Mouse (Mus musculus): Measurements from ENCODE around the gene Pno1.
"Not testable (repeated sequence)": the region's sequence is repeated elsewhere in the genome, so short reads cannot be mapped to it uniquely, and the experiment has no call there.

The Pno1 gene

GRCm38 (mm10) chr11:17211258-17212140 is at the start of gene Pno1:
Pno1 (minus strand) TSS chr11:17211568.
- DNase-seq = peak; percentile 92 to 96

DNA sequence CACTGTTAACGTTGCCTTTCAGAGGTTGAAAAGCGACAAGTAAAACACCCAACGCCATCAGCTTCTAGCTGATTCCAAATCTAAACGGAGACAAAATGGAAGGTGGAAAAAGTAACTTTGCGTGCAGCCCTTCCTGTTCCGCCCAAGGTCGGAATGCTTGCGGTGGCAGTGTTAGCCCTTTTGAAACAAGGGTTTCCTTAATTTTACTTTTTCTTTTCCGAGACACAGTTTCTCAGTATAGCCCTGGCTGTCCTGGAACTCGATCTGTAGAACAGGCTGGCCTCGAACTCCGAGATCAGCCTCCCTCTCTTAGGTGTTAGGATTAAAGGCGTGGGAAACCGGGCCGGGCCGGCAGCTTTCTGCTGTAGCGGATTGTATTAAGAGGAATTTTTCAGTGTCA is 46.5 kb upstream of the Pno1 start:
- no peak for DNase-seq

- peak; percentile 84 to 87 for DNase-seq
Measured at GRCm38 (mm10) chr11:17257443-17257842, 46.1 kb upstream of the Pno1 start, which contains the start of gene C1d. C1d (plus strand) TSS chr11:17257579.

- DNase-seq = peak in 1 of 2 experiments; percentile 19
Measured at GRCm38 (mm10) chr11:17256813-17257365, 45.5 kb upstream of the Pno1 start.

DNA sequence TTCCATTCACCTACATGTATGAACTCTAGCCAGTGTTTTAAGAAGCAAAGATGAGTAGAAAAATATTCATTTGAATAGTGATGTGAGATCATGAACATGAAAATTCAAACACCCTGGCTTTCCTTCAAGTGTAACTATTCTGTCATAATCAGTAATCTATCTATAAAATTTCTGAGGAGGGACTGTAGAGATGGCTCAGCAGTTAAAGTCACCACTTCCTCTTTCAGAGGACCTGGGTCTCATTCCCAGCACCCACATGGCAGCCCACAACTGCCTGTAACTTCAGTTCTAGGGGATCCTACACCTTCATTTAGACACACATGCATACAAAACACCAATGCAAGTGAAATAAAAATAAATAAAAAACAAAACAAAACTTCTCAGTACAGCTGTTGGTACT is 37.3 kb upstream of the Pno1 start:
- DNase-seq = no peak

- DNase-seq = not testable (repeated sequence)
Measured at GRCm38 (mm10) chr11:17238598-17238997, 27.2 kb upstream of the Pno1 start.

DNA sequence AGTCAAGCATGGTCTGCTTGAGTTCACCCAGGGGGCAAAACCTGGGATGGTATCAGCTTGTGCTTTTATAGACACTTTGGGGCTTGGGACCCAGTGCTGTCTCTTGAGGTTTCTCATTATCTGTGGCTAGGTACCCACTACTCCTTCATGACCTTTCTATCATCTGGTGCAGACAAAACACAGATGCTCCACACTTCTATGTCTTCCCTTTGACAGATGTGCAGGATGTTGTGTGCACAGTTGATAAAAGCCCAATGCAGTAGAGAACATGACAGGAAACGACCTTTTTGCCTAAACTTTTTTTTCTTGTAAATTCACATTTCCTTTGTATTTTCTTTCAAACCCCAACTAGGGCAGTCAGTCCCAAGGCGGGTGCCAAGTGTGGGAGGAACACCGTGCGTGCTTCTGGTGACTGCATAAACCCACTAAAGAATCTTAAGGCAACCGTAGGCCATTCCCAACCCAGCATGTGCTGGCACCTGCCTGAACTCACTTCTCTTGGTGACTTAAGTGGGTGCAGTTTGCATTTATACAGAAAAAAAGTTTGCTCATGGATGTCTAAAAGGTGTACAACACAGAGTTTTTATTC is 25.2 kb upstream of the Pno1 start:
- peak; percentile 16 to 34 for DNase-seq

- no peak for DNase-seq
Measured at GRCm38 (mm10) chr11:17232792-17233191, 21.4 kb upstream of the Pno1 start.

- no peak for DNase-seq
Measured at GRCm38 (mm10) chr11:17221126-17221525, 9.8 kb upstream of the Pno1 start.

GRCm38 (mm10) chr11:17215475-17215874 is 4.1 kb upstream of the Pno1 start:
- no peak for DNase-seq

DNA sequence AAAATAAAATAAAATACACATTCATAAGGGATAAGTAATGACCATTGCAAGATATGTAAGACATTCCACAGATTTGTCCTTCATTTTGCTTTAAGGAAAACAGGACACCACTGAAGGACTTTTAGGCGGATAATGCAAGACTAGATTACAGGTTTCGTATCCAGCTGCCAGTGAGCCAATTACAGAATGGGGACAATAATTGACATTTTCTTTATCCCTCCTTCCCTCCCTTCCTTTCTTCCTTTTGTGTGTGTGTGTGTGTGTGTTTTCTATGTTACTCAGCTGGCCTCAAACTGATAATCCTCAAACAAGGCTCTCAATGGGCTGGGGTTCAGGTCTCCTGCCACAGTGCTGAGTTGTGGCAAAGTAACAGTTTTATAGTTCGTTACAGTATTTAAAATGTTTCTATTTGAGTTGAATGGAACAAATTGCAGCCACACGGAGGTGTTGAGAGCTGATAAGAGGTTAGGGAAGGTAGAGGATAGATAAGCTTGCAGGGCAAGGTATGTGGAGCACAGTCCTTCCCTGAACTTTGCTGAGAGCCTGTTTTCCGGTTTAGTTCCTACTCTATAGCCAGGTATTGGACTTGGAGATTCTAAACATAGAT is 1.6 kb upstream of the Pno1 start:
- no peak for DNase-seq

- no peak for DNase-seq
Measured at GRCm38 (mm10) chr11:17212141-17212495, 750 bp upstream of the Pno1 start.

GRCm38 (mm10) chr11:17202481-17202880 is 8.9 kb downstream of the Pno1 start:
- no peak for DNase-seq

DNA sequence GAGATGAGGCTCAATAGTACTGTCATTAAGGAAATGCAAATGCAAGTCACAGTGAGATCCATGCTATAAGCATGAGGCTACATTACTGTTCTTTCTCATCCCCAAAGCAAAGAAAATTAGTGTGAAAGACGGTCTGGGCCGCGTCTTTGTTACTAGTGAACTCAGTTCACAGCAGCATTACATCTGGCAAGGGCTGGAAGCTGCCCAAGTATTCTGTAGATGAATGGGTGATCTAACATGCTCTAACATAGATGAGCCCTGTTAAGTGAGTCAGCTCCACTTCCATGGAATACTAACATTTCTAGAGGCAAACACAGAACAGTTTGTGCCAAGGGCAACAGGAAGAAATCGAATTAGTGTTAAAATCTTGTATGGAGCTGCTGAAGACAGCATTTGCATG is 10.4 kb downstream of the Pno1 start:
- DNase-seq = no peak

- no peak for DNase-seq
Measured at GRCm38 (mm10) chr11:17199840-17200501, 11.4 kb downstream of the Pno1 start.

DNA sequence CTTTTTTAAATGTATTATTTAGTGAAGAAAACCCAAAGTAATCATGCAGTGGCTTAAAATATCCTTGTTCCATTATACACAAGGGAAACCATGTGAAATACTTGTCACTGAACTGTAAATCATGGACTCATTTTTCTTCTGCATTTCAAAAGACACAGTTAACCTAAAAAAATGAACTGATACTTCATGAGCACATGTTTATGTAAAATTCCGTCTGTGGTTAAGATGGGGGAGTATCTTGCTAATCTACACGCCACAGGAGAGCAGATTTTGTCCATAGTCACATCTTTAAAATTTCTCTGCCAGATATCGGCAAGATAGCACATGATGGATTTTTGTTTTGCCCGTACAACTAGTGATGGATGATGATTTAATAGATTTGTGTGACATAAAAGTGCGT is 12.2 kb downstream of the Pno1 start:
- no peak for DNase-seq

DNA sequence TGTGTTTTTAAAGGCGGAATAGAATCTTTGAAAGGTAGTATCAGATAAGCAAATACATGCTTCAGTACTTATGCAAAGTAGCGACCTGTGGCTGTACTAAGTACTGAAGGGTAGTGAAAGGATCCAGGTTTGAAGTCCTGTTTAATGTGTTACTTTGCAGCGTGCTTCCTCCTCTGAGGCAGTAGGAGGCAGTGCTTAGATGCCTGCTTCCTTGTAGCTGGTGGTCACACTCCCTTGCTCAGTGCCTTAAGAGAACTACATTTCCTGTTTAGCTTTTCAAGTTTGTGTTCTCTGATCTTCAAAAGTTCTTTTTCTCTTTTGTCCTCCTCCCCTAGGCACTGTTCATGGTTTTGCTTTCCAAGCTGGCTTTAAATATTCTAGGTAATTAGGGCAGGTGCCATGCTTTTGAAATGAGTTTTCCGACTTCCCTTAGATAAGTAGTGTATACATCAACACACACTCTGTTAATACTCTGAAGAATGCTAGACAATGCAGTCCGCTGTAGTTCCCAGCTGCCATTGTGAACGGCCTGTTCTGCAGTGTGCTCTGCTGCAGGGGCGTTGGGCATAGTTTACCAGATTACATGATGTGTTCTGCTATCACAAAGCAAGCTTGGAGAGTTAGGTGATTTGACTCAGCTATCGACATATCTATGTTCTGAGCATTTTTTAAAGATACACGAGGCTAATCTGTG is 19.1 kb downstream of the Pno1 start:
- peak in 1 of 2 experiments; percentile 12 for DNase-seq

DNA sequence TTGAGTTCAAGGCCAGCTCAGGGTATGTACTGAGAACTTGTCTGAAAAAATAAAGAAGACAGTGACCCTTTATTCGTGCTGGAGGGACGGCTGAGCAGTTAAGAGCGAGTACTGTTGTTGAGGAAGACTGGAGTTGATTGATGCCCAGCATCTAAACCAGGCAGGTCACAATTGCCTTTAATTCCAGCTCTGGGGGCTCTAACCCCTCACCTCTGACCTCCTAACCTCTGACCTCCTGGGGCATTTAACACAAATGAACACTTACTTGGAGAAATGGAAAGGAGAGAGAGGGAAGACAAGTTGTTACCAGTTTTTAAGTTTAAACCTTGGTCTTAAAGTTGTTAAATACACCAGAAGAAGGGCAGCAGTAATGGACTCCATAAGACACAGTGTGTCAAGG is 22.6 kb downstream of the Pno1 start:
- DNase-seq = no peak

- DNase-seq = no peak
Measured at GRCm38 (mm10) chr11:17187649-17188048, 23.7 kb downstream of the Pno1 start.

- no peak for DNase-seq
Measured at GRCm38 (mm10) chr11:17183165-17183564, 28.2 kb downstream of the Pno1 start.

GRCm38 (mm10) chr11:17181807-17182206 is 29.6 kb downstream of the Pno1 start, which contains the start of gene Wdr92:
Wdr92 (plus strand) TSS chr11:17182107.
- no peak for DNase-seq

DNA sequence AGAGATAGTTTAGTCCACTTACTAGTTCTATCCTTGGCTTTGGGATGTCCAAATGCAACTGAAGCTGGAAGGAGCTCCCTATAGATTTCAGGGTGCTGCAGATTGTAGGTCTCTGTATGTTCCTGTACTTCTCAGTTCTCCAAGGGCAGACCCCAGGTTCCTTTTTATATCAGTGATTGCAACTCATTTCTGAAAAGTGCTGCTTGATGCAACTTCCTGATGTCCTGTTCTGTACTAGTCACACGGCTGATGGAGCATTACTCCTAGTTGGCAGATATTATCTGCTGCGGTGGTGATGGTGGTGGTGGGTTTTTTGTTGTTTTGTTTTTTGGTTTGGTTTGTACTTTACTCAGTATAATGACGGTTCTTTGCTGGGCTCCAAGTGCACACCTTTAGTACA is 30.6 kb downstream of the Pno1 start:
- DNase-seq = no peak
